Mouse (Mus musculus): ENCODE data around the gene Tesk2.

The Tesk2 gene

DNA sequence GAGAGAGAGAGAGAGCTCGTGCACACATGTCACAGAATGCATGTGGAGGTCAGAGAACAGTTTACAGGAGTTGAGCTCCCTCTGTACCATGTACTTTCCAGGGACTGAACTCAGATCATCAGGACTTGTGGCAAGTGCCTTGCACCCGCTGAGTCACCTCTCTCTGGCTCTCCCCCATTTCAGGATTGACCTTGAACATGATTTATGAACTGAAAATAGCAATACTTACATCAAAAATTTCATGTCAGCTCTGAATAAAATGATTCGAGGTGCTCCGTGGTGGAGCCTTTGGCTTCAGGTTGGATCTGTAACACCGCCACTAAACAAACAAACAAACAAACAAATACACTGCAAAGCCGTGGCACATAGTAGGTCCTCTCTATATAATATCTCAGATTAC lies 120.1 kb downstream of the Tesk2 start:
- in situ Hi-C loops (cut with MboI, MseI): no loop called here

DNA sequence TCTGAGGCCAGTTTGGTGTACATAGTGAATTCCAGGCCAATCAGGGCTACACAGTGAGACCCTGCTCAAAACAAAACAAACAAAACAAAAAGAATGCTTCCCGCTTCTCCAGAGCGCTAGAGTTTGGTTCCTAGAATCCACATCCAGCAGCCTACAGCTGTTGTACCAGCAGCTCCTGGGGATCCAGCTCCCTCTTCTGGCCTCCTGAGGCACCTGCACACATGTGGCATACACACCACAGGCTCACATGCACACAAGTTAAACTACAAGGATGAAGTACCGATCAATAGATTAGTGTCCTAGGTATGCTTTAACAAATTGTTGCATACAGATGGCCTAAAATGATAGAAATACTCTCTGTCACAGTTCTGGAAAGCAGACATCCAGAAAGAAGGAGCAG lies 123.6 kb downstream of the Tesk2 start:
- in situ Hi-C loops (cut with MboI, MseI): no loop called here

DNA sequence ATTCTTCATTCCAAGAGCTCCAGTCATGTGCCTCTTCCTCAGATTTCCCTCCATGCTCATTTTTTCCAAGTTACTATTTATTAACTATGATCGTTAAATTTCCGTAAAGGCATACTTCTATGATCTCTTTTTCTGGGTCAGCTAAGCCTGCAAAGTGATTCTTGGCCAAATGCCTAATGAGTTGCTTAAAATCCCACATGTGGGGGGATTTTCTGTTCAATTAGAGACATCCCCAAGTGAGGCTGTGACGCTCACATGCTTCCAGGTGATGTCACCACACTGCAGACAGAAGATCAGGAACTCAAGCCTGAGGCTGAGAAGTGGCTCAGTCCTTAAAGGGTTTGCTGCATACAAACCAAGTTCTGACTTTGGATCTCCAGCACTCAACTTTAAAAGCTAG lies 129.2 kb downstream of the Tesk2 start:
- in situ Hi-C loops (cut with MboI, MseI): no loop called here

DNA sequence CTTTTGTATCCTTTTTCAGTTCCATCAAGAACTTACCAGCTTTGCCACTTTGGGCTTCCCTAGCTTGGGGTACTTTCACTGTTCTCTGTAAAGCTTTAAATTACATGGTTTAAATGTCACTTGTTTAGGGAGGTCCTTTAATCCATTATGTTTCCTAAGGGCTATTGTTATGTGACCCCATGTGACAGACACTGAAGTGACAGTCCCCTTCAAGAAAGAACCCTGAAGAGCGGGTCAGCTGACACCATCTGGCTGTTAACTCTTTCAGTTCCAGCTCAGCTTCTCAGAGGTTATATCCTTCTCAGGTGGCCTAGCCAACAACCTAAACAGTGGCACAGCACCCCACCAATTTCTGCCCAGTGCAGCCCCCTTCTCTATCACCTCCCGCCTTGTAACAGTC lies 133.5 kb downstream of the Tesk2 start:
- in situ Hi-C loops (cut with MboI, MseI): no loop called here
